ENCODE assay signal across 21 mouse cellular contexts in genomic region chr8:56932421-56932820, GRCm38 (mm10).
DNase-seq lines count a peak whose midpoint lies in the region; ATAC-seq and TF ChIP-seq lines count a peak whose summit lies in the region.
"Had no signal": no experiment of that assay in that cellular context is flagged by ENCODE, and none has a peak within 500 bp of the region (broad histone marks: within the 10 kb centered on the region; RNA-seq: fewer than 3 reads in every experiment).

No protein-coding gene starts in this region.

- intact Hi-C loops in heart, postnatal 14 days (cut with DNase I), result no loop called here

- in situ Hi-C loops in CH12.LX (cut with MboI; ENCODE audit: low pct_ligation_motif_present, low pct_unique_long_range_greater_than_20kb, low sequenced_read_pairs), result no loop called here

- dilution Hi-C loops in CH12.LX (cut with MboI; ENCODE audit: extremely low pct_ligation_motif_present, extremely low pct_unique_long_range_greater_than_20kb, low sequenced_read_pairs), result no loop called here

- no peak for ATAC-seq in heart, embryonic 16.5 days (replicated peaks; ENCODE audit: extremely low read depth, insufficient read depth, low FRiP score)
- no peak for ATAC-seq in intestine, postnatal 0 days
- ATAC-seq: activated CD4-positive, CD25-positive, alpha-beta regulatory T cell, adult 4 months; CD4-positive, CD25-positive, alpha-beta regulatory T cell, adult 4 months; forebrain, postnatal 0 days had no signal

- peak in 1 of 2 experiments; percentile 22; a peak in 1 of 4 replicates for TF ChIP-seq CTCF in CH12.LX (conservative IDR thresholded peaks at IDR 0.05 in 1 of 2, IDR thresholded peaks at IDR 0.05 in 1 of 2; ENCODE audit: low read depth in 2 of 2, low read length in 2 of 2)
- TF ChIP-seq CTCF in intestine, postnatal 0 days (IDR thresholded peaks at IDR 0.05; ENCODE audit: low read depth), result no peak

- peak overlapping the region; percentile 55 for H3K4me2 ChIP-seq in heart, embryonic 16.5 days (ENCODE audit: low read depth, low read length)
- H3K4me2 ChIP-seq in CH12.LX (ENCODE audit: insufficient read depth, low read depth, poor library complexity, severe bottlenecking), result peak overlapping the region; percentile 93
- H3K4me2 ChIP-seq in intestine, postnatal 0 days (replicated peaks; ENCODE audit: low read depth), result peak overlapping the region; percentile 6; the same call in 1 of the 2 replicates
- H3K4me2 ChIP-seq: embryonic facial prominence, embryonic 13.5 days; hindbrain, embryonic 15.5 days; limb, embryonic 13.5 days; midbrain, embryonic 12.5 days had no signal

- H3K36me3 ChIP-seq in heart, embryonic 16.5 days (ENCODE audit: control insufficient read depth, insufficient read depth), result no peaks in the 10 kb centered on the region
- no peaks in the 10 kb centered on the region for H3K36me3 ChIP-seq in CH12.LX (replicated peaks in 1 of 2; ENCODE audit: control insufficient read depth in 1 of 2, insufficient read depth in 1 of 2, low read length in 1 of 2)
- no peaks in the 10 kb centered on the region for H3K36me3 ChIP-seq in intestine, postnatal 0 days (ENCODE audit: control insufficient read depth, insufficient read depth)
- H3K36me3 ChIP-seq: embryonic facial prominence, embryonic 13.5 days; hindbrain, embryonic 15.5 days; limb, embryonic 13.5 days; midbrain, embryonic 12.5 days had no signal

- TF ChIP-seq POLR2A in CH12.LX (IDR thresholded peaks at IDR 0.05; ENCODE audit: low read depth, low read length), result no peak

- no peak; the same call in none of the 2 replicates for TF ChIP-seq RAD21 in CH12.LX (IDR thresholded peaks at IDR 0.05; ENCODE audit: low read depth, low read length)

- no peaks in the 10 kb centered on the region for H3K79me2 ChIP-seq in CH12.LX (replicated peaks; ENCODE audit: control insufficient read depth, extremely low read depth, insufficient read depth, poor library complexity, severe bottlenecking)

- H3K9me3 ChIP-seq in heart, embryonic 16.5 days (replicated peaks; ENCODE audit: control insufficient read depth, low read length), result no peaks in the 10 kb centered on the region
- H3K9me3 ChIP-seq in CH12.LX (replicated peaks; ENCODE audit: low read length), result no peaks in the 10 kb centered on the region
- H3K9me3 ChIP-seq in intestine, postnatal 0 days (ENCODE audit: control insufficient read depth), result no peaks in the 10 kb centered on the region
- H3K9me3 ChIP-seq: embryonic facial prominence, embryonic 13.5 days; hindbrain, embryonic 15.5 days; limb, embryonic 13.5 days; midbrain, embryonic 12.5 days had no signal

- no peak overlapping the region; the same call in 1 of the 2 replicates for H3K27ac ChIP-seq in heart, embryonic 16.5 days (ENCODE audit: low read length)
- H3K27ac ChIP-seq in CH12.LX (ENCODE audit: insufficient read depth, low read depth), result no peak overlapping the region
- no peak overlapping the region for H3K27ac ChIP-seq in intestine, postnatal 0 days (ENCODE audit: low read depth, low read length)
- H3K27ac ChIP-seq: embryonic facial prominence, embryonic 13.5 days; hindbrain, embryonic 15.5 days; limb, embryonic 13.5 days; midbrain, embryonic 12.5 days had no signal

- H3K27me3 ChIP-seq in heart, embryonic 16.5 days (ENCODE audit: control insufficient read depth, insufficient read depth, low read length), result no peaks in the 10 kb centered on the region
- H3K27me3 ChIP-seq in CH12.LX (replicated peaks), result no peaks in the 10 kb centered on the region
- no peaks in the 10 kb centered on the region for H3K27me3 ChIP-seq in intestine, postnatal 0 days (replicated peaks; ENCODE audit: control insufficient read depth, insufficient read depth, low read length)
- H3K27me3 ChIP-seq: embryonic facial prominence, embryonic 13.5 days; hindbrain, embryonic 15.5 days; limb, embryonic 13.5 days; midbrain, embryonic 12.5 days had no signal

- DNase-seq in heart, postnatal 14 days, result no peak
- DNase-seq in CH12.LX (ENCODE audit: extremely low read depth) (no peak), MN1 (ENCODE audit: low spot score) (peak; percentile 53)
- DNase-seq in thymus, postnatal 0 days (ENCODE audit: low spot score), result no peak
- no peak for DNase-seq in gastrocnemius, adult 8-10 months (ENCODE audit: low spot score in 2 of 2)
- DNase-seq: cerebellum, adult 11-12 months; cerebellum, postnatal 25 days; forebrain, postnatal 0 days; kidney, adult 2 months; kidney, postnatal 25 days; lung, postnatal 4 days; spleen, adult 18-20 months; thymus, postnatal 25 days had no signal

- H3K4me3 ChIP-seq in heart, embryonic 16.5 days (ENCODE audit: low read length), result peak overlapping the region; percentile 29
- H3K4me3 ChIP-seq in CH12.LX (replicated peaks in 1 of 3; ENCODE audit: low read depth in 2 of 3, low read length in 2 of 3, poor library complexity in 1 of 3), result no peak overlapping the region
- no peak overlapping the region for H3K4me3 ChIP-seq in intestine, postnatal 0 days (ENCODE audit: low read depth, low read length)
- H3K4me3 ChIP-seq: embryonic facial prominence, embryonic 13.5 days; hindbrain, embryonic 15.5 days; limb, embryonic 13.5 days; midbrain, embryonic 12.5 days had no signal

- H3K9ac ChIP-seq in heart, embryonic 16.5 days (ENCODE audit: low read length), result no peak overlapping the region; the same call in 1 of the 2 replicates
- H3K9ac ChIP-seq in CH12.LX (ENCODE audit: insufficient read depth, low read depth), result no peak overlapping the region
- H3K9ac ChIP-seq in intestine, postnatal 0 days (ENCODE audit: low read depth, low read length), result no peak overlapping the region
- H3K9ac ChIP-seq: embryonic facial prominence, embryonic 13.5 days; forebrain, postnatal 0 days; hindbrain, embryonic 15.5 days; limb, embryonic 13.5 days; midbrain, embryonic 12.5 days had no signal

- TF ChIP-seq EP300 in CH12.LX (IDR thresholded peaks at IDR 0.05; ENCODE audit: low read length), result no peak

- 32% methylated on average over 6 of the region's 6 CpGs for WGBS in heart, embryonic 16.5 days
- WGBS in intestine, postnatal 0 days, result 46% methylated on average over 6 of the region's 6 CpGs

- peaks cover 11% of the 10 kb centered on the region for H3K4me1 ChIP-seq in heart, embryonic 16.5 days (ENCODE audit: control insufficient read depth, insufficient read depth, low read length)
- H3K4me1 ChIP-seq in CH12.LX (ENCODE audit: control insufficient read depth in 1 of 2, insufficient read depth in 2 of 2), result no peaks in the 10 kb centered on the region
- H3K4me1 ChIP-seq in intestine, postnatal 0 days (replicated peaks; ENCODE audit: control insufficient read depth, insufficient read depth, low read length), result no peaks in the 10 kb centered on the region
- H3K4me1 ChIP-seq: embryonic facial prominence, embryonic 13.5 days; hindbrain, embryonic 15.5 days; limb, embryonic 13.5 days had no signal

TF ChIP-seq in CH12.LX, 34 proteins besides CTCF, POLR2A, EP300 and RAD21:
- no peak for TF ChIP-seq CHD1 (IDR thresholded peaks at IDR 0.05; ENCODE audit: low read depth, low read length)
- TF ChIP-seq SIN3A (IDR thresholded peaks at IDR 0.05; ENCODE audit: low read length), result no peak
- no peak for TF ChIP-seq SMC3 (IDR thresholded peaks at IDR 0.05; ENCODE audit: low read depth, low read length)
- TF ChIP-seq NRF1 (IDR thresholded peaks at IDR 0.05; ENCODE audit: low read depth, low read length), result no peak
- no peak for TF ChIP-seq MAFK (IDR thresholded peaks at IDR 0.05; ENCODE audit: insufficient replicate concordance, low read length)
- TF ChIP-seq TCF12 (IDR thresholded peaks at IDR 0.05; ENCODE audit: low read depth, low read length), result no peak

Comparison
In these comparisons a context has a peak if more than half of its experiments do, and no peak if none do; other contexts are left out.
1. H3K4me2 ChIP-seq: peak in every context shown above with its lines; median percentile 93 in CH12.LX; 55 in heart, embryonic 16.5 days; 6 in intestine, postnatal 0 days.